Mouse (Mus musculus) lung, postnatal 14 days (tissue): ENCODE results near the gene Erich6b.

Experiments
- DNase-seq: peaks from one replicate; pipeline ENCODE4 v3.0.0; 2021

Gene Erich6b

GRCm38 (mm10) chr14:75708986-75709385 lies 66.9 kb downstream of the Erich6b start:
- DNase-seq, result no peak

GRCm38 (mm10) chr14:75711731-75712130 lies 69.7 kb downstream of the Erich6b start:
- DNase-seq, result no peak

- DNase-seq, result no peak
These were observed 70.6 kb downstream of the Erich6b start for GRCm38 (mm10) chr14:75712687-75713086.

GRCm38 (mm10) chr14:75713661-75714060 lies 71.6 kb downstream of the Erich6b start:
- no peak for DNase-seq

GRCm38 (mm10) chr14:75716410-75716809 lies 74.4 kb downstream of the Erich6b start:
- no peak for DNase-seq
